Mouse (Mus musculus) C2C12 (cell line): Measurements from ENCODE around the gene Sub1.

Experiments used
- CEBPB ChIP-seq: IDR thresholded peaks from one replicate; pipeline ENCODE4 v1.6.1; 2011; ENCODE audit warnings: low read depth, mild to moderate bottlenecking, control low read depth, moderate library complexity
- CTCF ChIP-seq: IDR thresholded peaks from one replicate; pipeline ENCODE4 v1.5.1; 2011; ENCODE audit not compliant: control insufficient read depth, insufficient read depth, insufficient read length
- FOSL1 ChIP-seq: IDR thresholded peaks from one replicate; pipeline ENCODE4 v1.8.0; 2011; ENCODE audit warnings: mild to moderate bottlenecking, low read length; ENCODE audit not compliant: poor library complexity, insufficient read depth, severe bottlenecking
- MAX ChIP-seq: IDR thresholded peaks from one replicate; pipeline ENCODE4 v1.6.1; 2011; ENCODE audit warnings: mild to moderate bottlenecking, control low read depth
- MYOD1 ChIP-seq: IDR thresholded peaks from one replicate; pipeline ENCODE4 v1.6.1; 2011; ENCODE audit warnings: low read depth; ENCODE audit not compliant: control insufficient read depth, insufficient read length
- MYOG ChIP-seq: IDR thresholded peaks from one replicate; pipeline ENCODE4 v1.6.1; 2011; ENCODE audit not compliant: control insufficient read depth, insufficient read length; ENCODE audit errors: extremely low read depth
- USF1 ChIP-seq: IDR thresholded peaks from one replicate; pipeline ENCODE4 v1.6.1; 2011; ENCODE audit warnings: low read depth, mild to moderate bottlenecking, control low read depth, moderate library complexity

DNA sequence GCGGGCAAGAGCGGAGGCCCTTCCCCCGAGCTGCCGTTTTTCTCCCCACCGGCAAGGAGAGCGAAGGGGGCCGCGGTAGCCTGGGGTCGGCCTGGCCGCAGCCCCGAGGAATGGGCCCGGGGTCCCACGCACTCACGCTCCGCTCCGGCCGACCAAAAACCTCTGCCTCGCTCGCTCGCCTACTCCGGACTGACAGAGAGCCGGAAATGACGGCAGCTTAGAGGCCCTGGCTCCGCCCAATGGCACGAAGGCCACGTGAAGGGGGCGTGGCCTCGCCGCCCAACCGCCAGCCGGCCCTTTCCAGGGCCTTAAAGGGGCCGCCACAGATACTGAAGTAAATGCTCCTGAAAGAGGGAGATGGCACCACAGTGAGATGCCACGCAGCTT is 975 bp downstream of the Sub1 start:
- TF ChIP-seq CTCF (no peak), MAX (peak; percentile 80), MYOG (no peak), MYOD1 (no peak), USF1 (peak; percentile 95), FOSL1 (no peak), CEBPB (no peak)
